Mouse (Mus musculus) heart, adult 9 months (tissue): ENCODE results near the gene Tiprl.

Source experiments
- DNase-seq, 2 experiments: peaks; one replicate each; pipeline ENCODE4 v3.0.0; 2022; ENCODE audit warnings: low spot score in 2 of 2

The Tiprl gene

GRCm38 (mm10) chr1:165178075-165178474 lies 58.7 kb downstream of the Tiprl start:
- DNase-seq, result no peak

GRCm38 (mm10) chr1:165174059-165174616 lies 62.7 kb downstream of the Tiprl start:
- DNase-seq, result no peak

GRCm38 (mm10) chr1:165171277-165171676 lies 65.5 kb downstream of the Tiprl start:
- no peak for DNase-seq

- DNase-seq, result no peak
Observed at GRCm38 (mm10) chr1:165170157-165170556, 66.6 kb downstream of the Tiprl start.

GRCm38 (mm10) chr1:165169462-165169861 lies 67.3 kb downstream of the Tiprl start:
- DNase-seq, result no peak

- no peak for DNase-seq
Observed at GRCm38 (mm10) chr1:165164920-165165319, 71.9 kb downstream of the Tiprl start.
